Mouse (Mus musculus): Measurements from ENCODE around the gene Nmrk2. TPM values are rescaled to one million over a fixed set of nuclear protein-coding genes. Genes with fewer than 3 reads are reported as not detected.
"Not testable (repeated sequence)": the region's sequence is repeated elsewhere in the genome, so short reads cannot be mapped to it uniquely, and the experiment has no call there.

Nmrk2 gene
- polyA plus RNA-seq, 1 experiment from 2014 or later: not detected

GRCm38 (mm10) chr10:81233226-81233585 is 31.4 kb upstream of the Nmrk2 start:
- ATAC-seq (ENCODE audit: insufficient number of reproducible peaks, insufficient read depth, low FRiP score, low TSS enrichment, low read depth): peak; percentile 62
- Histone ChIP-seq H3K36me3 (no peaks in the 10 kb centered on the region), H3K4me3 (peak overlapping the region; percentile 70), H3K4me1 (peaks cover 32% of the 10 kb centered on the region), H3K4me2 (peak overlapping the region; percentile 70), H3K9me3 (no peaks in the 10 kb centered on the region), H3K27ac (peak overlapping the region; percentile 22; the same call in 1 of the 2 replicates), H3K27me3 (peaks cover 56% of the 10 kb centered on the region), H3K9ac (peak overlapping the region; percentile 78)
- WGBS: under 1% methylated on average over 26 of the region's 28 CpGs

DNA sequence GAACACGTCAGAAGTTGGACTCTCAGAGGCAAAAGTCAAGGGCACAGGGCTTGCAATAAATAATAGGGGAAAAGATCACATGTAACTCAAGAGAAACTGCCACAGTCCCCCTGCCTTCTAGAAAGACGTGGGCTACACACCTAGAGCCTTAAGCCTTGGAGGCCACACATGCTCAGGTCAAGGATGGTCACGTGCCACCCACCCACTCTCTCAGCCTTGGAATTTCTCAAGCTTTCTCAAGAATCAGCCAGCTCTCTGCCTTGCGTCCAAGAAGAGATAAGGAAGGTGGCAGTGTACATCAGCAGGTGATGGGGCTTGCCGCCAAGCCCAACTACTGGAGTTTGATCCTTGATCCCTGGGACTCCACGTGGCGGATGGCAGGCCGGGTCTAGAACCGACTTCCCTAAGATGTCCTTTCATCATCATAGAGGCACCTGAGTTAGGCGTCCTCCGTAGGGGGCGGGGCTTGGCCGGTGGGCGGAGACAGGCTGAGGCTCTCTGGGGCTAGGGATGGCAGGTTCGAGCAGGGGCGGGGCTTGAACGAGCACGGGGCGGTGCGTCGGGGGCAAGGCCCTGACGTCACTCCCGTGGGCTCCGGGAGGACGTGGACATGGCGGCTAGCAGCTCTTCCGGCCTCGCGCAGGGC is 30.9 kb upstream of the Nmrk2 start, which contains the start of gene Zfr2:
Zfr2 (plus strand) TSS at position 576 of the 646 bp plus-strand sequence.
- Histone ChIP-seq H3K4me2 (peak within 1 kb of the TSS; percentile 70), H3K27me3 (peaks cover 51% of the 10 kb centered on the region), H3K36me3 (no peaks in the 10 kb centered on the region), H3K9me3 (no peaks in the 10 kb centered on the region), H3K27ac (peak within 1 kb of the TSS; percentile 22; the same call in 1 of the 2 replicates), H3K9ac (peak within 1 kb of the TSS; percentile 78), H3K4me3 (peak within 1 kb of the TSS; percentile 70), H3K4me1 (peaks cover 28% of the 10 kb centered on the region)
- peak; percentile 79 for ATAC-seq (ENCODE audit: insufficient number of reproducible peaks, insufficient read depth, low FRiP score, low TSS enrichment, low read depth)
- WGBS: 9% methylated on average over 29 of the region's 29 CpGs

GRCm38 (mm10) chr10:81231436-81231835 is 29.6 kb upstream of the Nmrk2 start:
- no peak for ATAC-seq (ENCODE audit: insufficient number of reproducible peaks, insufficient read depth, low FRiP score, low TSS enrichment, low read depth)
- WGBS: 54% methylated on average over 7 of the region's 7 CpGs
- no peak overlapping the region for H3K27ac ChIP-seq
- peaks cover 46% of the 10 kb centered on the region for H3K27me3 ChIP-seq
- H3K4me2 ChIP-seq: no peak overlapping the region
- H3K4me1 ChIP-seq: peaks cover 22% of the 10 kb centered on the region
- H3K36me3 ChIP-seq: no peaks in the 10 kb centered on the region
- H3K9me3 ChIP-seq: no peaks in the 10 kb centered on the region
- no peak overlapping the region for H3K4me3 ChIP-seq
- no peak overlapping the region for H3K9ac ChIP-seq

DNA sequence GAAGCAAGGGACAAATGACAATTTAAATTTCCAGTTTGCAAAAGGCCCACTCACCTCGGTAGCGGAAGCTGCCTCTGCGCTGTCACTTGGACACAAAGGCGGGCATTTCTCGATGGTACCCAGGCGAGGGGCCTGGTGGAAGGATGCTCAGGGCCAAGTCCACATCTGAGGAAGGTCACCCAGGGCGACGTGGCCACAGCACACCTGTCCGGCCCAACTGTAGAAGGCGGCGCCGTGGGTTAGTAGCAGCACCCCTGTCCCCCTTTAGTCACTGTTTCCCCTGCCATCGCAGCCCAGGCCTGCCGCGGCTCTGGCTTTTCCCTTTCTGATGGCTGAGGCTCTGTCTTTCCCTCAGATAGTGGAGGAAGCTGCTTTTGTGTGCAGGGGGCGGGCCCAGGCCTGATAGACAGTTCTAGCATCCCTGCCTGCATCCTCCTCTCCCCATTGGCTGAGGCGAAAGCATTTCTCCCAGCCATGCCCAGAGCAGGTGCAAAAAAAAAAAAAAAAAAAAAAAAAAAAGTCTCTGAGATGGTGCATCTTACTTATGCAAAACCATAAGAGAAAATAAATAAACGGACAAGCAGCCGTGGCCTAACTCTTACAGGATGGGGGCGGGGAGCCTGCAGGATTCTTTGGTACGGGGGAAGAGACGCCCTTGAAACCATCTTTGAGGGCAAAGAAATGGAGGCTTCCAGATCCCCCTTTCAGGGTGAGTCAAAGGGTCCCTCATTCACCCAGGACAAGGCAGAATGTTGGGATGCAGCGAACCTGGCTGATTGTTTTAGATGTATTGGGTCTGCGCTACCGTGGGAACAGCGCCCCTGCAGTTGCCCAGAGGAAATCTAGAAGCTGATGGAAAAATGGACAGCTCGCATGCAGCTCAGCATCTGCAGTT is 28.8 kb upstream of the Nmrk2 start, which contains the start of gene Atcay:
Atcay (minus strand) TSS at position 396 of the 895 bp plus-strand sequence.
- Histone ChIP-seq H3K4me2 (peak within 1 kb of the TSS; percentile 52), H3K27me3 (peaks cover 46% of the 10 kb centered on the region), H3K27ac (no peak within 1 kb of the TSS), H3K9ac (peak within 1 kb of the TSS; percentile 54), H3K9me3 (no peaks in the 10 kb centered on the region), H3K4me1 (peaks cover 22% of the 10 kb centered on the region), H3K4me3 (peak within 1 kb of the TSS; percentile 28), H3K36me3 (no peaks in the 10 kb centered on the region)
- WGBS: 6% methylated on average over 27 of the region's 27 CpGs
- no peak for ATAC-seq (ENCODE audit: insufficient number of reproducible peaks, insufficient read depth, low FRiP score, low TSS enrichment, low read depth)

- 13% methylated on average over 20 of the region's 20 CpGs for WGBS
Measured at GRCm38 (mm10) chr10:81229735-81230437, 28.0 kb upstream of the Nmrk2 start.

DNA sequence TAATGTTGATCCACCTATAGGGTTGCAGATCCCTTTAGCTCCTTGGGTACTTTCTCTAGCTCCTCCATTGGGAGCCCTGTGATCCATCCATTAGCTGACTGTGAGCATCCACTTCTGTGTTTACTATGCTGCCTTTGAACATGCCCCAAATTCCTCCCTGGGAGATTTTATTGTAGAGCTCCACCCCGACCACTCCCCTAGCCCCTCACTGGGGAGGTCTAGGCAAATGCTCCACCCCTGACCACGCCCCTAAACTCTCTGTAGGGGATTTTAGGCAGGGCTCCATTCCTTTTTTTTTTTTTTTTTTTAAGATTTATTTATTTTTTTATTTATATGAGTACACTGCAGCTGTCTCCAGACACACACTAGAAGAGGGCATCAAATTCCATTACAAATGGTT is 21.9 kb upstream of the Nmrk2 start:
- ATAC-seq (ENCODE audit: insufficient number of reproducible peaks, insufficient read depth, low FRiP score, low TSS enrichment, low read depth); H3K27me3 ChIP-seq; H3K27ac ChIP-seq; H3K9me3 ChIP-seq; H3K9ac ChIP-seq; H3K4me2 ChIP-seq; H3K4me3 ChIP-seq; H3K36me3 ChIP-seq; H3K4me1 ChIP-seq: not testable (repeated sequence)
- 58% methylated on average over 2 of the region's 2 CpGs for WGBS

More at GRCm38 (mm10) chr10:81229735-81230437, 28.0 kb upstream of the Nmrk2 start:
- peaks cover 22% of the 10 kb centered on the region for H3K4me1 ChIP-seq
- no peaks in the 10 kb centered on the region for H3K9me3 ChIP-seq
- ATAC-seq (ENCODE audit: insufficient number of reproducible peaks, insufficient read depth, low FRiP score, low TSS enrichment, low read depth): no peak
- H3K4me3 ChIP-seq: peak overlapping the region; percentile 28
- H3K36me3 ChIP-seq: no peaks in the 10 kb centered on the region
- H3K27me3 ChIP-seq: peaks cover 46% of the 10 kb centered on the region
- H3K27ac ChIP-seq: no peak overlapping the region
- H3K9ac ChIP-seq: peak overlapping the region; percentile 54
- peak overlapping the region; percentile 52 for H3K4me2 ChIP-seq

GRCm38 (mm10) chr10:81221402-81222015 is 19.7 kb upstream of the Nmrk2 start:
- H3K9ac ChIP-seq: no peak overlapping the region
- 80% methylated on average over 5 of the region's 5 CpGs for WGBS
- no peak overlapping the region for H3K27ac ChIP-seq
- no peak overlapping the region for H3K4me2 ChIP-seq
- H3K27me3 ChIP-seq: peaks cover 2% of the 10 kb centered on the region; the same call in 1 of the 2 replicates
- no peak for ATAC-seq (ENCODE audit: insufficient number of reproducible peaks, insufficient read depth, low FRiP score, low TSS enrichment, low read depth)
- H3K36me3 ChIP-seq: no peaks in the 10 kb centered on the region
- no peaks in the 10 kb centered on the region for H3K4me1 ChIP-seq
- no peaks in the 10 kb centered on the region for H3K9me3 ChIP-seq
- no peak overlapping the region for H3K4me3 ChIP-seq

DNA sequence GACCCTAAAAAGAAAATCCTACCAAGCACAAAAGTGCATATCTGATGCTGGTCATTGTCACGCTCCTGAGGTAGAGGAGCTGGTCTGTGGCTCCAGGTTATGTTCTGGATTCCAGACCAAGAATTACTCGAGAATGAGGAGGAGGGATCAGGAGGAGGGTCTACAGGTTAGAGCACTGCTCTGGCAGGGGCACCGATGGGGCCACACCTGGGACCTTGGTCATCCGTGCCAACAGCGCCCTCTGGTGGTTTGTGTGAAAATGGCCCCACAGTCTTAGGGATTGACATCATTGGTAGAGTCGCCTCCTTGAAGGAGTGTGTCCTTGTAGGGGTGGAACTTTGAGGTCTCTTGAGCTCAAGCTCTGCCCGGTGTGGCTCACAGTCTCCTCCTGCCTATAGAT is 16.1 kb upstream of the Nmrk2 start:
- H3K27me3 ChIP-seq: peaks cover 2% of the 10 kb centered on the region; the same call in 1 of the 2 replicates
- no peak overlapping the region for H3K9ac ChIP-seq
- no peak overlapping the region for H3K4me2 ChIP-seq
- no peaks in the 10 kb centered on the region for H3K4me1 ChIP-seq
- H3K27ac ChIP-seq: no peak overlapping the region
- H3K9me3 ChIP-seq: no peaks in the 10 kb centered on the region
- ATAC-seq (ENCODE audit: insufficient number of reproducible peaks, insufficient read depth, low FRiP score, low TSS enrichment, low read depth): no peak
- H3K36me3 ChIP-seq: no peaks in the 10 kb centered on the region
- H3K4me3 ChIP-seq: no peak overlapping the region
- 39% methylated on average over 7 of the region's 7 CpGs for WGBS

DNA sequence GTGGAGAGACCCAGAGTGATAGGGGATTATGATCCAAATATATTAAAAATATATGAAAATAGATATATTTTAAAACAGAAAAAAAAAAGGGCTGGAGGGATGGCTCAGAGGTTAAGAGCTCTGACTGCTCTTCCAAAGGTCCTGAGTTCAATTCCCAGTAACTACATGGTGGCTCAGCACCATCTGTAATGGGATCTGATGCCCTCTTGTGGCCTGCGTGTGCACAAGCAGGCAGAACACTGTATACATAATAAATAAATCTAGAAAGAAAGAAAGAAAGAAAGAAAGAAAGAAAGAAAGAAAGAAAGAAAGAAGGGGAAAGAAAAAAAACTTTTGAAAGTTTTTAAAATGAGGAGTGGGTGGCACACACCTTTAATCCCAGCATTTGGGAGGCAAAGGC is 15.4 kb upstream of the Nmrk2 start:
- 19% methylated on average over 1 of the region's 1 CpGs for WGBS
- not testable (repeated sequence) for H3K27ac ChIP-seq; H3K4me2 ChIP-seq; H3K36me3 ChIP-seq; H3K9ac ChIP-seq; ATAC-seq (ENCODE audit: insufficient number of reproducible peaks, insufficient read depth, low FRiP score, low TSS enrichment, low read depth); H3K9me3 ChIP-seq; H3K4me3 ChIP-seq; H3K27me3 ChIP-seq; H3K4me1 ChIP-seq

- 89% methylated on average over 6 of the region's 6 CpGs for WGBS
Measured at GRCm38 (mm10) chr10:81216810-81217209, 15.0 kb upstream of the Nmrk2 start.

DNA sequence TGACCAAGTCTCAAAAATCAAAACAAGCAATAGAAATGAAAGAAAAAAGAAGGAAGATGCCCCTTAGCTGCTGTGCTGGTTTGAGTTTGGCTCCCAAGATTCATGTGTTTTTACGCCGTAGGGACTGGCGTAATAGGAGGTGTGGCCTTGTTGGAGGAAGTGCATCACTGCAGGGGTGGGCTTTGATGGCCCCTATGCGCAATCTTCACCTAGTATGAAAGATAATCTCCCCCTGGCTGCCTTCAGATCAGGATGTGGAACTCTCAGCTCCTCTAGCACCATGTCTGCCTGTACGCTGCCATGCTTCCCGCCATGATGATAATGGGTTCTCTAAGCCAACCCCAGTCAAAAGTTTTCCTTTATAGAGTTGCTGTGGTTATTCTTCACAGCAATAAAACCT is 14.4 kb upstream of the Nmrk2 start:
- Histone ChIP-seq H3K4me2 (no peak overlapping the region), H3K36me3 (peaks cover 3% of the 10 kb centered on the region; the same call in 1 of the 2 replicates), H3K27me3 (peaks cover 2% of the 10 kb centered on the region; the same call in 1 of the 2 replicates), H3K9ac (no peak overlapping the region), H3K27ac (no peak overlapping the region), H3K4me1 (no peaks in the 10 kb centered on the region), H3K4me3 (no peak overlapping the region), H3K9me3 (no peaks in the 10 kb centered on the region)
- no peak for ATAC-seq (ENCODE audit: insufficient number of reproducible peaks, insufficient read depth, low FRiP score, low TSS enrichment, low read depth)
- WGBS: 88% methylated on average over 6 of the region's 6 CpGs

More at GRCm38 (mm10) chr10:81216810-81217209, 15.0 kb upstream of the Nmrk2 start:
- no peak for ATAC-seq (ENCODE audit: insufficient number of reproducible peaks, insufficient read depth, low FRiP score, low TSS enrichment, low read depth)
- peaks cover 2% of the 10 kb centered on the region; the same call in 1 of the 2 replicates for H3K27me3 ChIP-seq
- H3K27ac ChIP-seq: no peak overlapping the region
- no peaks in the 10 kb centered on the region for H3K9me3 ChIP-seq
- H3K4me3 ChIP-seq: no peak overlapping the region
- no peaks in the 10 kb centered on the region for H3K4me1 ChIP-seq
- H3K9ac ChIP-seq: no peak overlapping the region
- peaks cover 3% of the 10 kb centered on the region; the same call in 1 of the 2 replicates for H3K36me3 ChIP-seq
- H3K4me2 ChIP-seq: no peak overlapping the region
